Mouse (Mus musculus) myocyte (in vitro differentiated cells): ENCODE results near the gene Brix1.

Experiments used
- CEBPB ChIP-seq: IDR thresholded peaks from 2 replicates; pipeline ENCODE4 v1.6.1; 2011; ENCODE audit warnings: mild to moderate bottlenecking, moderate library complexity; ENCODE audit not compliant: poor library complexity, insufficient read depth, severe bottlenecking
- E2F4 ChIP-seq: IDR thresholded peaks from one replicate; pipeline ENCODE4 v1.6.1; 2011; ENCODE audit warnings: mild to moderate bottlenecking, control low read depth, moderate library complexity; ENCODE audit not compliant: insufficient read depth
- MAX ChIP-seq: IDR thresholded peaks from one replicate; pipeline ENCODE4 v1.6.1; 2011; ENCODE audit warnings: low read depth, mild to moderate bottlenecking, control low read depth
- MYOD1 ChIP-seq, 3 experiments: IDR thresholded peaks; one replicate each; pipeline ENCODE4 v1.6.1; 2011; ENCODE audit warnings: control low read depth in 2 of 3, low read depth in 2 of 3, mild to moderate bottlenecking in 2 of 3, moderate library complexity in 1 of 3; ENCODE audit not compliant: insufficient read length in 2 of 3, control insufficient read depth in 1 of 3
- MYOG ChIP-seq, 3 experiments: IDR thresholded peaks; one replicate each; pipeline ENCODE4 v1.6.1; 2011; ENCODE audit warnings: control low read depth in 2 of 3, low read depth in 2 of 3, mild to moderate bottlenecking in 2 of 3; ENCODE audit not compliant: insufficient read length in 2 of 3, control insufficient read depth in 1 of 3, insufficient read depth in 1 of 3
- POLR2A ChIP-seq: IDR thresholded peaks from one replicate; pipeline ENCODE4 v1.6.1; 2011; ENCODE audit warnings: low read depth, mild to moderate bottlenecking, control low read depth, moderate library complexity; ENCODE audit not compliant: insufficient read length
- POLR2AphosphoS2 ChIP-seq: IDR thresholded peaks from one replicate; pipeline ENCODE4 v1.6.1; 2011; ENCODE audit warnings: low read depth, control low read depth; ENCODE audit not compliant: insufficient read length
- SRF ChIP-seq: IDR thresholded peaks from one replicate; pipeline ENCODE4 v1.6.1; 2011; ENCODE audit warnings: low read depth; ENCODE audit not compliant: control insufficient read depth, insufficient read length
- USF1 ChIP-seq: IDR thresholded peaks from one replicate; pipeline ENCODE4 v1.6.1; 2011; ENCODE audit warnings: low read depth, mild to moderate bottlenecking, control low read depth, moderate library complexity

GRCm38 (mm10) chr15:10463555-10463954 is 22.2 kb downstream of the Brix1 start:
- no peak for TF ChIP-seq POLR2A
- TF ChIP-seq MAX: no peak
- no peak for TF ChIP-seq USF1
- TF ChIP-seq MYOG (IDR thresholded peaks at IDR 0.05; ENCODE audit: control insufficient read depth in 1 of 3, insufficient read depth in 1 of 3, insufficient read length in 2 of 3, low read depth in 2 of 3): peak in 1 of 3 experiments; percentile 42
- TF ChIP-seq POLR2AphosphoS2: no peak
- peak; percentile 23; the same call in 1 of the 2 replicates for TF ChIP-seq CEBPB
- TF ChIP-seq SRF: no peak
- TF ChIP-seq E2F4: no peak
- TF ChIP-seq MYOD1 (IDR thresholded peaks at IDR 0.05; ENCODE audit: control insufficient read depth in 1 of 3, insufficient read length in 2 of 3, low read depth in 2 of 3): peak in 2 of 3 experiments; percentile 66 to 74
